Mouse (Mus musculus): Measurements from ENCODE around the gene Ccdc73. TPM values are rescaled to one million over a fixed set of nuclear protein-coding genes. Genes with fewer than 3 reads are reported as not detected.
"Not testable (repeated sequence)": the region's sequence is repeated elsewhere in the genome, so short reads cannot be mapped to it uniquely, and the experiment has no call there.

The Ccdc73 gene
- total RNA-seq (2012; rRNA removed) (0.03 and 0.08 TPM in 2 replicates), polyA plus RNA-seq (2012; ENCODE audit: insufficient read depth in 1 of 2, insufficient read length in 2 of 2, low read depth in 1 of 2, low replicate concordance in 2 of 2, missing spikeins in 1 of 2) (under 1 TPM in 1 of 2 experiments, not detected in 1; 0.43 TPM)

GRCm38 (mm10) chr2:104867282-104867855, at the start of gene Ccdc73:
Gene Ccdc73, plus strand, starts transcription at chr2:104867805.
- Histone ChIP-seq H3K4me1 (ENCODE audit: control insufficient read depth in 1 of 2, insufficient read depth in 2 of 2, low read length in 2 of 2) (no peaks in the 10 kb centered on the region), H3K36me3 (ENCODE audit: control insufficient read depth in 1 of 2, insufficient read depth in 2 of 2, low read length in 2 of 2) (no peaks in the 10 kb centered on the region), H3K79me2 (ENCODE audit: control insufficient read depth, insufficient read depth, low read length, poor library complexity) (no peaks in the 10 kb centered on the region), H3K27ac (ENCODE audit: control insufficient read depth, low read depth, low read length) (no peak within 1 kb of the TSS), H3K27me3 (ENCODE audit: control insufficient read depth in 1 of 2, insufficient read depth in 2 of 2, low read length in 2 of 2) (peaks cover 2 to 4% of the 10 kb centered on the region in 2 experiments; a peak in 2 of 4 replicates), H3K9me3 (replicated peaks; ENCODE audit: insufficient read depth, low read length) (no peaks in the 10 kb centered on the region), H3K4me3 (ENCODE audit: control insufficient read depth in 1 of 2, insufficient read depth in 1 of 2, low read depth in 2 of 2, low read length in 2 of 2) (no peak within 1 kb of the TSS), H3K9ac (ENCODE audit: control insufficient read depth, low read depth, low read length, poor library complexity, severe bottlenecking) (no peak within 1 kb of the TSS)
- DNase-seq (ENCODE audit: low read depth, low spot score) = no peak
- TF ChIP-seq USF1 (IDR thresholded peaks at IDR 0.05; ENCODE audit: low read depth, low read length) (no peak), NRF1 (IDR thresholded peaks at IDR 0.05; ENCODE audit: insufficient read depth, low read depth, low read length, poor library complexity, severe bottlenecking) (no peak), MYB (IDR thresholded peaks at IDR 0.05; ENCODE audit: low read depth, low read length) (no peak), MAFK (IDR thresholded peaks at IDR 0.05; ENCODE audit: borderline replicate concordance, low read depth, low read length) (no peak), TCF12 (IDR thresholded peaks at IDR 0.05; ENCODE audit: low read depth, low read length) (no peak), USF2 (IDR thresholded peaks at IDR 0.05; ENCODE audit: borderline replicate concordance in 1 of 2, insufficient read depth in 1 of 2, low read depth in 1 of 2, low read length in 2 of 2) (no peak), ZKSCAN1 (IDR thresholded peaks at IDR 0.05; ENCODE audit: low read depth, low read length) (no peak), MYC (IDR thresholded peaks at IDR 0.05; ENCODE audit: low read depth, low read length) (no peak), HCFC1 (IDR thresholded peaks at IDR 0.05; ENCODE audit: low read depth, low read length) (no peak), ELF1 (IDR thresholded peaks at IDR 0.05; ENCODE audit: low read depth, low read length) (no peak), CTCF (IDR thresholded peaks at IDR 0.05 in 2 of 3, conservative IDR thresholded peaks at IDR 0.05 in 1 of 3; ENCODE audit: control insufficient read depth in 1 of 3, insufficient read depth in 1 of 3, low read depth in 2 of 3, low read length in 3 of 3, poor library complexity in 1 of 3, severe bottlenecking in 1 of 3) (no peak), TBP (IDR thresholded peaks at IDR 0.05; ENCODE audit: low read depth, low read length) (no peak), CHD1 (IDR thresholded peaks at IDR 0.05; ENCODE audit: low read depth, low read length) (no peak), MAZ (IDR thresholded peaks at IDR 0.05; ENCODE audit: low read depth, low read length) (no peak), MEF2A (IDR thresholded peaks at IDR 0.05; ENCODE audit: extremely low read depth, insufficient replicate concordance, low read depth, low read length, poor library complexity, severe bottlenecking) (no peak), NELFE (IDR thresholded peaks at IDR 0.05; ENCODE audit: low read depth, low read length) (no peak)

- not testable (repeated sequence) for H3K27me3 ChIP-seq (ENCODE audit: control insufficient read depth in 1 of 2, insufficient read depth in 2 of 2, low read length in 2 of 2); H3K9me3 ChIP-seq (replicated peaks; ENCODE audit: insufficient read depth, low read length); DNase-seq (ENCODE audit: low read depth, low spot score); H3K4me3 ChIP-seq (ENCODE audit: control insufficient read depth in 1 of 2, insufficient read depth in 1 of 2, low read depth in 2 of 2, low read length in 2 of 2); H3K9ac ChIP-seq (ENCODE audit: control insufficient read depth, low read depth, low read length, poor library complexity, severe bottlenecking); H3K27ac ChIP-seq (ENCODE audit: control insufficient read depth, low read depth, low read length)
- Histone ChIP-seq H3K4me1 (ENCODE audit: control insufficient read depth in 1 of 2, insufficient read depth in 2 of 2, low read length in 2 of 2) (peaks cover 7 to 10% of the 10 kb centered on the region in 2 experiments), H3K79me2 (ENCODE audit: control insufficient read depth, insufficient read depth, low read length, poor library complexity) (peaks cover 23% of the 10 kb centered on the region), H3K36me3 (ENCODE audit: control insufficient read depth in 1 of 2, insufficient read depth in 2 of 2, low read length in 2 of 2) (peaks cover 0 to 19% of the 10 kb centered on the region in 2 experiments; a peak in 2 of 4 replicates)
Measured at GRCm38 (mm10) chr2:104818763-104819162, 48.8 kb upstream of the Ccdc73 start.

All from MEL (cell line).